Mouse (Mus musculus) intestine, postnatal 0 days (tissue): ENCODE data around the gene Kctd6. TPM values are rescaled to one million over a fixed set of nuclear protein-coding genes. Genes with fewer than 3 reads are reported as not detected.

Source experiments
- ATAC-seq: fragments of 200-750 bp; cut with Nextera tagmentation; 2 replicates; pipeline ENCODE4 v1.8.0; 2017; ENCODE audit warnings: mild to moderate bottlenecking, moderate TSS enrichment, moderate library complexity
- H3K27ac ChIP-seq: fragments of 300-500 bp; sonication (generic); 2 replicates; pipeline ENCODE4 v1.5.1; 2014; ENCODE audit warnings: mild to moderate bottlenecking, low read depth, low read length, moderate library complexity
- H3K27me3 ChIP-seq: fragments of 300-500 bp; sonication (generic); replicated peaks from 2 replicates; pipeline ENCODE4 v1.6.1; 2014; ENCODE audit warnings: low read length, mixed read lengths; ENCODE audit not compliant: control insufficient read depth, insufficient read depth
- H3K36me3 ChIP-seq: fragments of 300-500 bp; sonication (generic); 2 replicates; pipeline ENCODE4 v1.6.1; 2014; ENCODE audit warnings: mild to moderate bottlenecking, moderate library complexity; ENCODE audit not compliant: control insufficient read depth, insufficient read depth
- H3K4me1 ChIP-seq: fragments of 300-500 bp; sonication (generic); replicated peaks from 2 replicates; pipeline ENCODE4 v1.6.1; 2014; ENCODE audit warnings: antibody characterized with exemption, low read length, mixed read lengths; ENCODE audit not compliant: control insufficient read depth, insufficient read depth
- H3K4me2 ChIP-seq: fragments of 300-500 bp; sonication (generic); replicated peaks from 2 replicates; pipeline ENCODE4 v1.6.1; 2014; ENCODE audit warnings: low read depth, mild to moderate bottlenecking, moderate library complexity
- H3K4me3 ChIP-seq: fragments of 300-500 bp; sonication (generic); 2 replicates; pipeline ENCODE4 v1.5.1; 2014; ENCODE audit warnings: low read depth, low read length
- H3K9ac ChIP-seq: fragments of 300-500 bp; sonication (generic); 2 replicates; pipeline ENCODE4 v1.6.1; 2014; ENCODE audit warnings: mild to moderate bottlenecking, low read depth, low read length
- H3K9me3 ChIP-seq: fragments of 300-500 bp; sonication (generic); 2 replicates; pipeline ENCODE4 v1.6.1; 2016; ENCODE audit warnings: mixed run types; ENCODE audit not compliant: control insufficient read depth
- CTCF ChIP-seq: sonication (generic); IDR thresholded peaks from 2 replicates; pipeline ENCODE4 v1.5.1; 2016; ENCODE audit warnings: low read depth, mild to moderate bottlenecking, control low read depth, antibody characterized with exemption, moderate library complexity
- WGBS: fragments of 180-500 bp; shearing (Covaris S2); extraction: QIAGEN DNeasy Blood & Tissue Kit; methylation state at CpG from one replicate; pipeline ENCODE4 v1.1.7; 2014; 5-methylcytosine and 5-hydroxymethylcytosine counted together
- polyA plus RNA-seq: library from polyadenylated mRNA; unstranded; fragments of >200 nt; fragmentation: Nextera tagmentation; extraction: Ambion mirVana; gene quantifications from 2 replicates; pipeline ENCODE4 v1.2.1, GENCODE M21; 2015

Kctd6 gene
- polyA plus RNA-seq, 1 experiment from 2014 or later, result 18.8 TPM

GRCm38 (mm10) chr14:8255076-8255729 lies 41.3 kb downstream of the Kctd6 start:
- Histone ChIP-seq H3K4me2 (no peak overlapping the region), H3K4me1 (peaks cover 2% of the 10 kb centered on the region; the same call in 1 of the 2 replicates), H3K9me3 (no peaks in the 10 kb centered on the region), H3K9ac (no peak overlapping the region), H3K36me3 (no peaks in the 10 kb centered on the region), H3K27me3 (no peaks in the 10 kb centered on the region), H3K27ac (no peak overlapping the region), H3K4me3 (no peak overlapping the region)
- TF ChIP-seq CTCF, result peak; percentile 81
- 68% methylated on average over 7 of the region's 7 CpGs for WGBS
- ATAC-seq, result no peak

GRCm38 (mm10) chr14:8256072-8256471 lies 42.1 kb downstream of the Kctd6 start:
- Histone ChIP-seq H3K4me2 (no peak overlapping the region), H3K4me1 (0 out of 2 replicates have a peak, but pooled peaks cover 2% of the 10 kb centered on the region), H3K9me3 (no peaks in the 10 kb centered on the region), H3K4me3 (no peak overlapping the region), H3K9ac (no peak overlapping the region), H3K27ac (no peak overlapping the region), H3K36me3 (no peaks in the 10 kb centered on the region), H3K27me3 (no peaks in the 10 kb centered on the region)
- ATAC-seq, result no peak
- WGBS, result 79% methylated on average over 6 of the region's 6 CpGs
- no peak for TF ChIP-seq CTCF

GRCm38 (mm10) chr14:8256881-8257280 lies 42.9 kb downstream of the Kctd6 start:
- ATAC-seq, result no peak
- Histone ChIP-seq H3K4me3 (no peak overlapping the region), H3K4me1 (0 out of 2 replicates have a peak, but pooled peaks cover 2% of the 10 kb centered on the region), H3K4me2 (no peak overlapping the region), H3K9ac (no peak overlapping the region), H3K27ac (no peak overlapping the region), H3K9me3 (no peaks in the 10 kb centered on the region), H3K36me3 (no peaks in the 10 kb centered on the region), H3K27me3 (no peaks in the 10 kb centered on the region)
- TF ChIP-seq CTCF, result no peak
- 62% methylated on average over 5 of the region's 5 CpGs for WGBS

- peak overlapping the region; percentile 25 for H3K4me2 ChIP-seq
- peak; percentile 37; the same call in 1 of the 2 replicates for ATAC-seq
- H3K4me1 ChIP-seq, result 0 out of 2 replicates have a peak, but pooled peaks cover 2% of the 10 kb centered on the region
- H3K36me3 ChIP-seq, result no peaks in the 10 kb centered on the region
- WGBS, result 37% methylated on average over 7 of the region's 7 CpGs
- no peak overlapping the region for H3K4me3 ChIP-seq
- H3K9ac ChIP-seq, result 0 out of 2 replicates have a peak overlapping the region, but pooled peaks have one; percentile 3
- peak overlapping the region; percentile 64 for H3K27ac ChIP-seq
- H3K27me3 ChIP-seq, result no peaks in the 10 kb centered on the region
- no peak for TF ChIP-seq CTCF
- H3K9me3 ChIP-seq, result no peaks in the 10 kb centered on the region
Measured at GRCm38 (mm10) chr14:8257521-8258334, 43.8 kb downstream of the Kctd6 start.

- TF ChIP-seq CTCF, result no peak
- Histone ChIP-seq H3K27me3 (no peaks in the 10 kb centered on the region), H3K27ac (peak overlapping the region; percentile 64), H3K9me3 (no peaks in the 10 kb centered on the region), H3K4me2 (peak overlapping the region; percentile 25), H3K9ac (0 out of 2 replicates have a peak overlapping the region, but pooled peaks have one; percentile 3), H3K36me3 (no peaks in the 10 kb centered on the region), H3K4me1 (0 out of 2 replicates have a peak, but pooled peaks cover 2% of the 10 kb centered on the region), H3K4me3 (no peak overlapping the region)
- 46% methylated on average over 3 of the region's 3 CpGs for WGBS
- no peak for ATAC-seq
Measured at GRCm38 (mm10) chr14:8258335-8258627, 44.3 kb downstream of the Kctd6 start.

GRCm38 (mm10) chr14:8258752-8259151 lies 44.8 kb downstream of the Kctd6 start:
- no peaks in the 10 kb centered on the region for H3K36me3 ChIP-seq
- no peaks in the 10 kb centered on the region for H3K9me3 ChIP-seq
- H3K9ac ChIP-seq, result no peak overlapping the region
- 43% methylated on average over 3 of the region's 3 CpGs for WGBS
- H3K4me3 ChIP-seq, result no peak overlapping the region
- TF ChIP-seq CTCF, result no peak
- H3K4me1 ChIP-seq, result 0 out of 2 replicates have a peak, but pooled peaks cover 2% of the 10 kb centered on the region
- no peaks in the 10 kb centered on the region for H3K27me3 ChIP-seq
- H3K27ac ChIP-seq, result peak overlapping the region; percentile 64; the same call in 1 of the 2 replicates
- 0 out of 2 replicates have a peak overlapping the region, but pooled peaks have one; percentile 25 for H3K4me2 ChIP-seq
- peak; percentile 95 for ATAC-seq
